Mouse (Mus musculus) natural killer cell, adult 2 months (primary cell): ENCODE measurements around the gene Tle4.
A peak's percentile ranks its signal among the peaks of the same experiment; 100 is the strongest.

Source experiments
- DNase-seq, 2 experiments: peaks; one replicate each; pipeline ENCODE4 v3.0.0; 2022; ENCODE audit warnings: low spot score in 2 of 2

Tle4 gene

GRCm38 (mm10) chr19:14519186-14519585 is 78.7 kb downstream of the Tle4 start:
- no peak for DNase-seq

GRCm38 (mm10) chr19:14518438-14519044 is 79.3 kb downstream of the Tle4 start:
- no peak for DNase-seq

- DNase-seq: no peak
Measured at GRCm38 (mm10) chr19:14516420-14516819, 81.4 kb downstream of the Tle4 start.

GRCm38 (mm10) chr19:14508819-14509218 is 89.0 kb downstream of the Tle4 start:
- DNase-seq: no peak

GRCm38 (mm10) chr19:14507911-14508310 is 89.9 kb downstream of the Tle4 start:
- no peak for DNase-seq

GRCm38 (mm10) chr19:14506875-14507670 is 90.8 kb downstream of the Tle4 start:
- no peak for DNase-seq

DNA sequence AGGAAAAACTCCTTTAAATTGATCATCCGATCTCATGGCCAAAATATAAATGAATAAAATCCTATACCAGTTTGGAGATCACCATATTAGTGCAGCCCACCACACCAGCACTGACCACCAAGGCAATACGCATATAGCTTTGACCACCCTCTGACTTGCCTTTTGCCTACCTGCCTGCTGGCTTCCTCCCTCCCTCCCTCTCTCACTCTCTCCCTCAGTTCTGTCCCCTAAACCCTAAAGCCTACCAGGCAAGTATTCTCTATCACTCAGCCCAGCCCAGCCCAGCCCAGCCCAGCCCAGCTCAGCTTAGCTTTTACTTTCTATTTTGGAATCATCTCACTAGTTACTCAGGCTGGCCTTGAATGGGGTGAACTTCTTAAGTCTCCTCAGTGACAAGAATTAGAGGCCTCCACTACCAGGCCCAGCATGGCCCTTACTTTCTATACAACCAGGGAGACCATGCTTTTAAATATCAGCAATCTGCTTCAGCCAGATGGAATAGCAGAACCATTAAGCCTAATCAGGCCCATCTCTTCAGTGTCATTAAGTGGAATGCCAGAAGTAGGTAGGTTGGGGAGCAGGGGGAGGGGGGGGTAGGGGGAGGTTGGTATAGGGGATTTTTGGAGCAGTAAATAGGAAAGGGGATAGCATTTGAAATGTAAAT is 91.8 kb downstream of the Tle4 start:
- DNase-seq: no peak

- DNase-seq: no peak
Measured at GRCm38 (mm10) chr19:14505401-14505800, 92.5 kb downstream of the Tle4 start.

DNA sequence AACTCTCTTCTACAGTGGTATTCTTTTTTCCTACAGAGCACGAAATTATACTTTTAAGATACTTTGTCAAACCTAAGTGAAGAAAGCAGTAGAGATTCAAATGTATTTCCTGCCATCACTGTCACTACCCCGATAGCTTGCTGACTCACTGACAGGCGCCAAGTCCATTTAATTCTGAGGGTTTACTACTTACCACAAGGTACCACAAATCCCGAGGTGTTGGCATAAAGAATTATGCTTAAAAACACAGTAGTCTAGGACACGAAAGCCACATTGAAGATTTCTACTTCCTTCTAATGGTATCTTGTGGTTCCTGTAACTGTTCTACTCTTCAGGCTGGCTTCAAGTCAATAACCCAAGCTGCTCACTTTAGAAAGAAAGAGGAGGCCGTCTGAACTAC is 94.0 kb downstream of the Tle4 start:
- peak; percentile 39 to 58 for DNase-seq

DNA sequence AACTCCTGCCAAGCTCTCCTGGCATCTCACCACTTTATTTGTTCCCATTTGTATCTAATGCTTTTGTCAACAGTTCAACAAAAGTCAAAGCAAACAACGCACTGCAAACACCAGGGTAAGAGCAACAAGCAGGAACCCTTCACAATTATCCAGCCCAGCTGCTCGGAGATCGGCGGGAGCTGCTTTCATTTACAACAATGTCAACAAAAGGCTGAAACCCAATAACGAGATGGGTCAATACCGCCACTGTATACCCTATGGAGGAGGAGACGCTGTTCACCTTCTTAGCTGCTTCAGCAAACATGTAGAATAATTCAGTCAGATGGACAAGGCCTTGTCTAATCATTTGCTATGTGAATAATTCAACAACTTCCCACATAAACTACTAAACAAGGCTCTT is 95.6 kb downstream of the Tle4 start:
- DNase-seq: no peak

DNA sequence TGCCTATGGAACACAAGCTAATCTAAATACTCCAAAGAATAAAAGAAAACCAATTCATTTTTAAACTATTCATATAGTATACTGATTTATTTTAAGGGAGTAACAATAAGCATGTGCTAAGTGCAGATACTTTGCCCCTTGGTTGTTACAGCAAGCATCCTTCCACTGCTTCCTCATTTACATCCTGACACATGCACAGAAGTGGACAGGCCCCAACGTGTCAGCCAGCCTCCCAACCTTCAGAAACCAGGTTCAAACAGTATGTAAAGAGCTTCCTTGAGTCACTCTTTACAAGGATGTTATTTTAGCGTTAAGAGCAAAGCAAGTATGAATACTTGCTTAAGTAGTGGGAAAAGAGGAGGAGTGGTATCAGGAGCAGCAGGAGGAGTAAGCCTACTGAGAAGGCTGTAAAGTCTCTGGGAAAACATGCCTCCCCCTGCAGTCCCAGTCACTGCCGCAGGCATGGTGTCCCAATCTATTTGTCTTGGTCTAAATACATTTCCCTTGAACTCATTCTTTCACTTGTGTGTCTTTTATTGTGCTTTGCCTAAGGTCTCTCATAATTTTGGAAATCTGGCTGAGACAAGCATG is 97.9 kb downstream of the Tle4 start:
- no peak for DNase-seq

GRCm38 (mm10) chr19:14493047-14493446 is 104.8 kb downstream of the Tle4 start:
- no peak for DNase-seq

DNA sequence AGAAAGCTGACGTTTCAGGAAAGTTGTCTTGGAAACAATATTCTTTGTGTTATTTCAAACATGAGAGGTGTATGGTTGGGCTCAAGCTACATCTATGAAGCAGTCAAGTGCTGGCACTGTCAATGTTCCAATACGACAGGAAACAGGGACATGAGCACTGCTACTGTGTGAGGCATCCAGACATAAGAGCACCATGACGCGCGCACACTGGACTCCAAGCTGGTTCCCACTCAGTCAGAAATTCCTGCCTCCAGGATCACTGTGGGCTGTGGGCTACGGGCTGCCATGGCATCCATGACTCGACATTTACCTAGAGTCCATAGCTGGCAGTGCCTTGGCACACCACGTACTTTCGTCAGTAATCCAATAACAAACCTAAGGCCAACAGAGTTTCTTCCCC is 110.7 kb downstream of the Tle4 start:
- no peak for DNase-seq

DNA sequence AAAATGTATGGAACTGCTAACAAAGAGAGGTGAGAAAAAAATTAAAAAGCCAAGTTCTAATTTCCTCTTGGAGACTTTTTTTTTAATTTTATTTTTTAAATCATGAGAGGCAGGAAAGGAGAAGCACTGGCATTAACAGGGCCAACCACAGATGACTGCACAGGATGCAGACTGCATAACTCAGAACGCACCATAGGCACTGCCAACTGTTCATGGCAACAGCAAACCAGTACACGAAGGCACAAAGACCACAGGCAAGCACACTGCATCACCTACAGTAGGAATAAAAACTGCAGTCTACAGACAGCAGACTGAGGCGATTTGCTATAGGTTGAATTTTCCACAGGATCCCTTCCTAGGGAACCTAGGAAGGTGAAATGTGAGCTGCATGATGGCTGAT is 112.7 kb downstream of the Tle4 start:
- no peak for DNase-seq

GRCm38 (mm10) chr19:14482562-14483138 is 115.2 kb downstream of the Tle4 start:
- DNase-seq: no peak

- DNase-seq: no peak
Measured at GRCm38 (mm10) chr19:14481796-14482561, 115.9 kb downstream of the Tle4 start.

DNA sequence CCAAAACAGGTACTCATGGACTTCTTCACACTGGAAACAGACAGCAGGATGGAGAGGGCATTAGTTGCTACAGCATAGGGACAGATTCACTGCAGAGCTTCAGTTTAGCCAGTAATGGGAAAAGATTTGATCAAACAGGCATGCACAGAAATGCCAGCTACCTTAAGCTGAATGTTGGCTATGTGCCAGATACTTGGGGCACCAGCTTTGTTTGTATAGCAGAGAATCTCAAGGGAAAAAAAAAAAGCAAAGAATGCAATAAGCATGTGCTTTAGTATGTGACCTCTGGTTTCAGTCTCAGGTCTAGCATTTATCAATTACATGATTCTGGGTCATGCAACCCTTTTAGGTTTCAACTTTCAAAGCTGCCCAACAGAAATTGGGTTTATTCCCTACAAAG is 118.1 kb downstream of the Tle4 start:
- DNase-seq: no peak

DNA sequence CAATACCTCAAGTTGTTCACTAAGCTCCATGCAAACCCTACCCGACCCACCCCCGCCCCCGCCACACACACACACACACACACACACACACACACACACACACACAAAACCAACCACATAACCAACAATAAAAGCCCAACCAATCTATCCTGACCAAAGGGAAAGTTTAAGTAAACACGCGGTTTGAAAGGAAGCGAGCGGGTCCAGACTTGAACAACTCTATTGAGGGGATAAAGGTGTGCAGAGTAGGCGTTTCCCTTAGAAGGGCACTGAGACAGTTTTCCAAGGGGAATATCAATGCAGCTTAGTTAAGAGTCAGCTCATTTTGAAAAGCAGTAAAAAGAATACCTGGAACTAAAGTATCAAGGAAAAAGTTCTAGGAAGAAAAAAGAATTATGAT is 128.5 kb downstream of the Tle4 start:
- no peak for DNase-seq

GRCm38 (mm10) chr19:14468733-14469132 is 129.1 kb downstream of the Tle4 start:
- peak in 1 of 2 experiments; percentile 14 for DNase-seq

GRCm38 (mm10) chr19:14466020-14466419 is 131.8 kb downstream of the Tle4 start:
- DNase-seq: peak; percentile 9 to 26

- no peak for DNase-seq
Measured at GRCm38 (mm10) chr19:14463281-14464079, 134.4 kb downstream of the Tle4 start.
